Mouse (Mus musculus) olfactory bulb, adult 2 months (tissue): ENCODE measurements around the gene Gsx2.

ENCODE experiments used
- CTCF ChIP-seq: fragments of 200-500 bp; IDR thresholded peaks from 2 replicates; pipeline ENCODE4 v1.5.1; 2012; ENCODE audit warnings: low read depth, mild to moderate bottlenecking, low read length, moderate library complexity; ENCODE audit not compliant: insufficient read depth
- POLR2A ChIP-seq: fragments of 200-500 bp; IDR thresholded peaks from 2 replicates; pipeline ENCODE4 v1.6.1; 2012; ENCODE audit warnings: mild to moderate bottlenecking, low read depth, low read length, moderate library complexity; ENCODE audit not compliant: insufficient read depth

- TF ChIP-seq POLR2A: no peak
- no peak for TF ChIP-seq CTCF
Observed at GRCm38 (mm10) chr5:75070132-75070531, 5.3 kb upstream of the Gsx2 start.
